Mouse (Mus musculus) frontal cortex, postnatal 25 days (tissue): ENCODE results near the gene Inka2.

Experiments
- DNase-seq, 2 experiments: peaks; one replicate each; pipeline ENCODE4 v3.0.0; 2022; ENCODE audit warnings: low spot score in 2 of 2

The Inka2 gene

GRCm38 (mm10) chr3:105721681-105722201 is 17.3 kb downstream of the Inka2 start:
- no peak for DNase-seq

- no peak for DNase-seq
These were observed 18.1 kb downstream of the Inka2 start for GRCm38 (mm10) chr3:105722510-105722909.

- peak in 1 of 2 experiments; percentile 62 for DNase-seq
These were observed 21.6 kb downstream of the Inka2 start for GRCm38 (mm10) chr3:105726037-105726436.

- DNase-seq: no peak
These were observed 28.0 kb downstream of the Inka2 start for GRCm38 (mm10) chr3:105732360-105732759.

- DNase-seq: no peak
These were observed 29.1 kb downstream of the Inka2 start for GRCm38 (mm10) chr3:105733538-105733937.

- DNase-seq: no peak
These were observed 30.9 kb downstream of the Inka2 start for GRCm38 (mm10) chr3:105735285-105735684.

- no peak for DNase-seq
These were observed 31.7 kb downstream of the Inka2 start for GRCm38 (mm10) chr3:105736148-105736547.

GRCm38 (mm10) chr3:105737070-105737469 is 32.7 kb downstream of the Inka2 start:
- DNase-seq: no peak

GRCm38 (mm10) chr3:105737666-105738065 is 33.3 kb downstream of the Inka2 start:
- DNase-seq: no peak

GRCm38 (mm10) chr3:105746542-105746941 is 42.1 kb downstream of the Inka2 start:
- DNase-seq: no peak

GRCm38 (mm10) chr3:105750810-105751209 is 46.4 kb downstream of the Inka2 start:
- no peak for DNase-seq

- DNase-seq: no peak
These were observed 49.8 kb downstream of the Inka2 start for GRCm38 (mm10) chr3:105754184-105754583.

GRCm38 (mm10) chr3:105755123-105755522 is 50.7 kb downstream of the Inka2 start:
- DNase-seq: no peak

GRCm38 (mm10) chr3:105756505-105756904 is 52.1 kb downstream of the Inka2 start:
- no peak for DNase-seq

GRCm38 (mm10) chr3:105757323-105758083 is 53.1 kb downstream of the Inka2 start:
- DNase-seq: no peak

GRCm38 (mm10) chr3:105758098-105758497 is 53.7 kb downstream of the Inka2 start:
- no peak for DNase-seq

GRCm38 (mm10) chr3:105758658-105759057 is 54.3 kb downstream of the Inka2 start:
- no peak for DNase-seq

GRCm38 (mm10) chr3:105760063-105760462 is 55.7 kb downstream of the Inka2 start:
- DNase-seq: no peak

- no peak for DNase-seq
These were observed 58.9 kb downstream of the Inka2 start for GRCm38 (mm10) chr3:105763132-105763851.

GRCm38 (mm10) chr3:105768529-105768928 is 64.1 kb downstream of the Inka2 start:
- no peak for DNase-seq

GRCm38 (mm10) chr3:105769380-105769779 is 65.0 kb downstream of the Inka2 start:
- DNase-seq: no peak
